Mouse (Mus musculus): ENCODE results near the gene Dynlrb1. TPM values are rescaled to one million over a fixed set of nuclear protein-coding genes. Genes with fewer than 3 reads are reported as not detected.

Dynlrb1 gene
- polyA plus RNA-seq, 1 experiment from 2014 or later, result 452 TPM

GRCm38 (mm10) chr2:155266896-155267295, 30.6 kb downstream of the Dynlrb1 start:
- 83% methylated on average over 5 of the region's 5 CpGs for WGBS
- Histone ChIP-seq H3K27me3 (ENCODE audit: low read depth, poor library complexity, severe bottlenecking) (no peaks in the 10 kb centered on the region), H3K4me3 (no peak overlapping the region), H3K4me1 (no peaks in the 10 kb centered on the region), H3K9me3 (replicated peaks) (no peaks in the 10 kb centered on the region), H3K36me3 (no peaks in the 10 kb centered on the region), H3K27ac (no peak overlapping the region)
- DNase-seq (ENCODE audit: low spot score), result no peak

- Histone ChIP-seq H3K27ac (no peak overlapping the region), H3K4me1 (peaks cover 15% of the 10 kb centered on the region), H3K4me3 (no peak overlapping the region), H3K9me3 (replicated peaks) (no peaks in the 10 kb centered on the region), H3K36me3 (no peaks in the 10 kb centered on the region), H3K27me3 (ENCODE audit: low read depth, poor library complexity, severe bottlenecking) (no peaks in the 10 kb centered on the region)
- 87% methylated on average over 6 of the region's 6 CpGs for WGBS
- DNase-seq (ENCODE audit: low spot score), result no peak
Measured at GRCm38 (mm10) chr2:155271957-155272356, 35.6 kb downstream of the Dynlrb1 start.

- Histone ChIP-seq H3K36me3 (peaks cover 2% of the 10 kb centered on the region; the same call in 1 of the 2 replicates), H3K27me3 (ENCODE audit: low read depth, poor library complexity, severe bottlenecking) (no peaks in the 10 kb centered on the region), H3K27ac (no peak overlapping the region), H3K4me1 (peaks cover 22% of the 10 kb centered on the region), H3K4me3 (no peak overlapping the region), H3K9me3 (replicated peaks) (no peaks in the 10 kb centered on the region)
- 77% methylated on average over 10 of the region's 10 CpGs for WGBS
- no peak for DNase-seq (ENCODE audit: low spot score)
Measured at GRCm38 (mm10) chr2:155272396-155273170, 36.2 kb downstream of the Dynlrb1 start.

GRCm38 (mm10) chr2:155273603-155274002, 37.3 kb downstream of the Dynlrb1 start:
- WGBS, result 90% methylated on average over 8 of the region's 8 CpGs
- peaks cover 24% of the 10 kb centered on the region for H3K4me1 ChIP-seq

GRCm38 (mm10) chr2:155276195-155276594, 39.9 kb downstream of the Dynlrb1 start, which contains the start of gene Map1lc3a:
Gene Map1lc3a, plus strand, starts transcription at chr2:155276297.
- H3K36me3 ChIP-seq, result peaks cover 23% of the 10 kb centered on the region
- H3K27ac ChIP-seq, result peak within 1 kb of the TSS; percentile 91
- no peaks in the 10 kb centered on the region for H3K27me3 ChIP-seq (ENCODE audit: low read depth, poor library complexity, severe bottlenecking)
- WGBS, result 1% methylated on average over 47 of the region's 47 CpGs
- H3K4me3 ChIP-seq, result peak within 1 kb of the TSS; percentile 96
- H3K4me1 ChIP-seq, result peaks cover 24% of the 10 kb centered on the region
- no peaks in the 10 kb centered on the region for H3K9me3 ChIP-seq (replicated peaks)
- peak; percentile 98 for DNase-seq (ENCODE audit: low spot score)

More at GRCm38 (mm10) chr2:155273603-155274002, 37.3 kb downstream of the Dynlrb1 start:
- no peak for DNase-seq (ENCODE audit: low spot score)
- peaks cover 13% of the 10 kb centered on the region for H3K36me3 ChIP-seq
- no peaks in the 10 kb centered on the region for H3K27me3 ChIP-seq (ENCODE audit: low read depth, poor library complexity, severe bottlenecking)
- H3K9me3 ChIP-seq (replicated peaks), result no peaks in the 10 kb centered on the region
- no peak overlapping the region for H3K27ac ChIP-seq
- H3K4me3 ChIP-seq, result no peak overlapping the region

GRCm38 (mm10) chr2:155276621-155277175, 40.4 kb downstream of the Dynlrb1 start:
- H3K27me3 ChIP-seq (ENCODE audit: low read depth, poor library complexity, severe bottlenecking), result no peaks in the 10 kb centered on the region
- peak overlapping the region; percentile 91 for H3K27ac ChIP-seq
- H3K4me3 ChIP-seq, result peak overlapping the region; percentile 96
- no peaks in the 10 kb centered on the region for H3K9me3 ChIP-seq (replicated peaks)
- peaks cover 27% of the 10 kb centered on the region for H3K36me3 ChIP-seq
- 1% methylated on average over 49 of the region's 49 CpGs for WGBS
- DNase-seq (ENCODE audit: low spot score), result peak; percentile 75
- H3K4me1 ChIP-seq, result peaks cover 24% of the 10 kb centered on the region

- H3K4me3 ChIP-seq, result no peak overlapping the region
- H3K4me1 ChIP-seq, result peaks cover 24% of the 10 kb centered on the region
- peaks cover 33% of the 10 kb centered on the region for H3K36me3 ChIP-seq
- 86% methylated on average over 2 of the region's 2 CpGs for WGBS
- no peaks in the 10 kb centered on the region for H3K27me3 ChIP-seq (ENCODE audit: low read depth, poor library complexity, severe bottlenecking)
- DNase-seq (ENCODE audit: low spot score), result no peak
- H3K9me3 ChIP-seq (replicated peaks), result no peaks in the 10 kb centered on the region
- no peak overlapping the region for H3K27ac ChIP-seq
Measured at GRCm38 (mm10) chr2:155277721-155278120, 41.4 kb downstream of the Dynlrb1 start.

- no peak for DNase-seq (ENCODE audit: low spot score)
- WGBS, result 89% methylated on average over 7 of the region's 7 CpGs
Measured at GRCm38 (mm10) chr2:155278361-155278760, 42.0 kb downstream of the Dynlrb1 start.

GRCm38 (mm10) chr2:155279163-155279562, 42.8 kb downstream of the Dynlrb1 start:
- H3K4me1 ChIP-seq, result peaks cover 24% of the 10 kb centered on the region
- no peaks in the 10 kb centered on the region for H3K9me3 ChIP-seq (replicated peaks)
- no peak overlapping the region for H3K27ac ChIP-seq
- 89% methylated on average over 4 of the region's 4 CpGs for WGBS
- no peaks in the 10 kb centered on the region for H3K27me3 ChIP-seq (ENCODE audit: low read depth, poor library complexity, severe bottlenecking)
- no peak for DNase-seq (ENCODE audit: low spot score)
- no peak overlapping the region for H3K4me3 ChIP-seq
- peaks cover 46% of the 10 kb centered on the region for H3K36me3 ChIP-seq

More at GRCm38 (mm10) chr2:155278361-155278760, 42.0 kb downstream of the Dynlrb1 start:
- peaks cover 39% of the 10 kb centered on the region for H3K36me3 ChIP-seq
- no peak overlapping the region for H3K27ac ChIP-seq
- H3K4me3 ChIP-seq, result no peak overlapping the region
- no peaks in the 10 kb centered on the region for H3K27me3 ChIP-seq (ENCODE audit: low read depth, poor library complexity, severe bottlenecking)
- H3K9me3 ChIP-seq (replicated peaks), result no peaks in the 10 kb centered on the region
- peaks cover 24% of the 10 kb centered on the region for H3K4me1 ChIP-seq

- WGBS, result 80% methylated on average over 2 of the region's 2 CpGs
Measured at GRCm38 (mm10) chr2:155280116-155280515, 43.8 kb downstream of the Dynlrb1 start.

GRCm38 (mm10) chr2:155283793-155284192, 47.5 kb downstream of the Dynlrb1 start:
- Histone ChIP-seq H3K36me3 (peaks cover 51% of the 10 kb centered on the region), H3K27me3 (ENCODE audit: low read depth, poor library complexity, severe bottlenecking) (no peaks in the 10 kb centered on the region), H3K4me3 (no peak overlapping the region), H3K4me1 (no peaks in the 10 kb centered on the region), H3K27ac (no peak overlapping the region), H3K9me3 (replicated peaks) (no peaks in the 10 kb centered on the region)
- DNase-seq (ENCODE audit: low spot score), result no peak
- WGBS, result 89% methylated on average over 4 of the region's 4 CpGs

More at GRCm38 (mm10) chr2:155280116-155280515, 43.8 kb downstream of the Dynlrb1 start:
- Histone ChIP-seq H3K27ac (no peak overlapping the region), H3K36me3 (peaks cover 55% of the 10 kb centered on the region), H3K27me3 (ENCODE audit: low read depth, poor library complexity, severe bottlenecking) (no peaks in the 10 kb centered on the region), H3K4me3 (no peak overlapping the region), H3K9me3 (replicated peaks) (no peaks in the 10 kb centered on the region), H3K4me1 (peaks cover 24% of the 10 kb centered on the region)
- DNase-seq (ENCODE audit: low spot score), result no peak

- Histone ChIP-seq H3K4me1 (no peaks in the 10 kb centered on the region), H3K27ac (no peak overlapping the region), H3K9me3 (replicated peaks) (no peaks in the 10 kb centered on the region), H3K36me3 (peaks cover 52% of the 10 kb centered on the region), H3K4me3 (no peak overlapping the region), H3K27me3 (ENCODE audit: low read depth, poor library complexity, severe bottlenecking) (no peaks in the 10 kb centered on the region)
- no peak for DNase-seq (ENCODE audit: low spot score)
- WGBS, result 78% methylated on average over 7 of the region's 7 CpGs
Measured at GRCm38 (mm10) chr2:155284647-155285046, 48.3 kb downstream of the Dynlrb1 start.

- H3K4me1 ChIP-seq, result no peaks in the 10 kb centered on the region
- no peaks in the 10 kb centered on the region for H3K9me3 ChIP-seq (replicated peaks)
- no peaks in the 10 kb centered on the region for H3K27me3 ChIP-seq (ENCODE audit: low read depth, poor library complexity, severe bottlenecking)
- H3K36me3 ChIP-seq, result peaks cover 60% of the 10 kb centered on the region
- no peak for DNase-seq (ENCODE audit: low spot score)
- no peak overlapping the region for H3K27ac ChIP-seq
- no peak overlapping the region for H3K4me3 ChIP-seq
- WGBS, result 93% methylated on average over 6 of the region's 6 CpGs
Measured at GRCm38 (mm10) chr2:155285744-155286143, 49.4 kb downstream of the Dynlrb1 start.

All from limb, embryonic 10.5 days (tissue).